Comparison of ENCODE assay signal across 15 mouse cellular contexts in the genomic region with DNA sequence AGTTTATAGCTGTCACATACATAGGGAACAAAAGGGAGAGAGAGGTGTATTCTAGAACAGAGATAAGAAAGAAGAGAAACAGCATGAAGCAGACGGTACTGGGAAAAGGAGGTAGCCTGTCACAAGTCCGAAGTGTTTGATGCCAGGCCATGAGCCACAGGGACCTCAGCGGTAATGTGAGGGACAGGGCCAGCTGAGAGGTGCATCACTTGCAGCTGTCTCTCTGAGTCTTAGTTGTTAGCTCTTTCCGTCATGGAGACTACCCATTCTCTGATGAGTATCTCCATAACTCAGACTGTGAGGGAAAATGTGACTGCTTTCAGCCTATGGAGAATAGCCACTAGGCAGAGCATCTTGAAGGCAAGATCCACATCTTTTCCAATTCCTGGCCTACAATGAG.
"Had no signal": no experiment of that assay in that cellular context is flagged by ENCODE, and none has a peak within 500 bp of the region (broad histone marks: within the 10 kb centered on the region; RNA-seq: fewer than 3 reads in every experiment).

No protein-coding gene starts in this region.

- H3K4me3 ChIP-seq: midbrain, embryonic 10.5 days; midbrain, embryonic 12.5 days; neural tube, embryonic 12.5 days; stomach, embryonic 15.5 days had no signal

- H3K4me2 ChIP-seq: lung, embryonic 14.5 days; midbrain, embryonic 12.5 days; neural tube, embryonic 12.5 days; stomach, embryonic 15.5 days had no signal

- H3K27me3 ChIP-seq: midbrain, embryonic 12.5 days; neural tube, embryonic 12.5 days; stomach, embryonic 15.5 days had no signal

- H3K9ac ChIP-seq: lung, embryonic 14.5 days; midbrain, embryonic 12.5 days; neural tube, embryonic 12.5 days; stomach, embryonic 15.5 days had no signal

- ATAC-seq: midbrain, embryonic 16.5 days had no signal

- H3K9me3 ChIP-seq: midbrain, embryonic 10.5 days; midbrain, embryonic 12.5 days; neural tube, embryonic 12.5 days; stomach, embryonic 15.5 days had no signal

- H3K4me1 ChIP-seq: midbrain, embryonic 10.5 days; midbrain, embryonic 12.5 days; neural tube, embryonic 12.5 days; stomach, embryonic 15.5 days had no signal

- H3K36me3 ChIP-seq: midbrain, embryonic 10.5 days; midbrain, embryonic 12.5 days; neural tube, embryonic 12.5 days; stomach, embryonic 15.5 days had no signal

- DNase-seq: lung, adult 18-20 months; lung, embryonic 14.5 days; lung, postnatal 10 days; lung, postnatal 4 days; midbrain, embryonic 14.5 days; right cerebral cortex, postnatal 14 days; thymus, adult 2 months; thymus, postnatal 25 days; thymus, postnatal 4 days had no signal

- H3K27ac ChIP-seq: midbrain, embryonic 10.5 days; midbrain, embryonic 12.5 days; neural tube, embryonic 12.5 days; stomach, embryonic 15.5 days; stomach, postnatal 0 days had no signal
